Mouse (Mus musculus) neural tube, embryonic 14.5 days (tissue): ENCODE measurements at regions not wholly inside any gene's neighbourhood (a gene's known extent, or its start where the extent isn't known, plus 50 kb on each side); places are given as distances from the start of the nearest gene placed in this dataset.
A peak's percentile ranks its signal among the peaks of the same experiment; 100 is the strongest.

ENCODE experiments used
- ATAC-seq: fragments of 200-750 bp; cut with Nextera tagmentation; 2 replicates; pipeline ENCODE4 v1.8.0; 2017; ENCODE audit warnings: low read depth, mild to moderate bottlenecking, moderate TSS enrichment, moderate library complexity
- H3K27ac ChIP-seq: fragments of 300-500 bp; sonication (generic); 2 replicates; pipeline ENCODE4 v1.5.1; 2014; ENCODE audit warnings: low read depth, mild to moderate bottlenecking, control low read depth, low read length, moderate library complexity, mixed read lengths
- H3K27me3 ChIP-seq: fragments of 300-500 bp; sonication (generic); 2 replicates; pipeline ENCODE4 v1.6.1; 2014; ENCODE audit warnings: low read length; ENCODE audit not compliant: control insufficient read depth, insufficient read depth
- H3K36me3 ChIP-seq: fragments of 300-500 bp; sonication (generic); 2 replicates; pipeline ENCODE4 v1.6.1; 2014; ENCODE audit warnings: low read length, mixed read lengths; ENCODE audit not compliant: control insufficient read depth, insufficient read depth
- H3K4me1 ChIP-seq: fragments of 300-500 bp; sonication (generic); 2 replicates; pipeline ENCODE4 v1.6.1; 2014; ENCODE audit warnings: low read length; ENCODE audit not compliant: control insufficient read depth, insufficient read depth
- H3K4me2 ChIP-seq: fragments of 300-500 bp; sonication (generic); 2 replicates; pipeline ENCODE4 v1.6.1; 2014; ENCODE audit warnings: mild to moderate bottlenecking, low read depth, low read length, control low read depth
- H3K4me3 ChIP-seq: fragments of 300-500 bp; sonication (generic); 2 replicates; pipeline ENCODE4 v1.5.1; 2014; ENCODE audit warnings: low read depth, low read length, control low read depth, mixed read lengths
- H3K9ac ChIP-seq: fragments of 300-500 bp; sonication (generic); replicated peaks from 2 replicates; pipeline ENCODE4 v1.6.1; 2014; ENCODE audit warnings: low read depth, mild to moderate bottlenecking, control low read depth, low read length, mixed read lengths
- H3K9me3 ChIP-seq: fragments of 300-500 bp; sonication (generic); 2 replicates; pipeline ENCODE4 v1.6.1; 2016; ENCODE audit warnings: low read length; ENCODE audit not compliant: control insufficient read depth
- WGBS: fragments of 180-500 bp; shearing (Covaris S2); extraction: QIAGEN DNeasy Blood & Tissue Kit; methylation state at CpG from one replicate; pipeline ENCODE4 v1.1.7; 2014; 5-methylcytosine and 5-hydroxymethylcytosine counted together

DNA sequence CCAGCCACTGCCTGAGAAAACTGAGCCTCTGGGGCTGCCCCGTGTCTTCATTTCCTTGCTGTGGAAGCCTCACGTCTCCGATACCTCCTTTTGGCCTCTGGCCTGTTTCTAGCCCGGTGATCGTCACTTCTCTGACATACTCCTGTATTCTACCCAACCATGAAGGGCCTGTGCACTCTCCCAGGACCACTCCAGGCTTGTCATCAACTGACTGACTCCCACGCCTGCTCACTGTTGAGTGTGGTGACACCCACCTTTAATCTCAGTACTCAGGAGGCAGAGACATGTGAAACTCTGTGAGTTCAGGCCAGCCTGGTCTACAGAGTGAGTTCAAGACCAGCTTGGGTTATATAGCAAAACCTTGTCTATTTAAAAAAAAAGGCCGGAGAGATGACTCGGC lies 132.1 kb upstream of the Shb start:
- WGBS: 88% methylated on average over 8 of the region's 8 CpGs
- Histone ChIP-seq H3K9ac (no peak overlapping the region), H3K4me2 (no peak overlapping the region), H3K4me3 (no peak overlapping the region), H3K27me3 (no peaks in the 10 kb centered on the region), H3K36me3 (no peaks in the 10 kb centered on the region), H3K4me1 (no peaks in the 10 kb centered on the region), H3K27ac (no peak overlapping the region), H3K9me3 (no peaks in the 10 kb centered on the region)
- ATAC-seq: no peak

- Histone ChIP-seq H3K27ac (no peak overlapping the region), H3K4me3 (no peak overlapping the region), H3K9ac (no peak overlapping the region), H3K4me2 (no peak overlapping the region), H3K4me1 (peaks cover 6% of the 10 kb centered on the region; the same call in 1 of the 2 replicates), H3K27me3 (no peaks in the 10 kb centered on the region), H3K36me3 (no peaks in the 10 kb centered on the region), H3K9me3 (no peaks in the 10 kb centered on the region)
- WGBS: 34% methylated on average over 5 of the region's 5 CpGs
- no peak for ATAC-seq
These were observed 125.2 kb upstream of the Shb start for GRCm38 (mm10) chr4:45657350-45657978.

GRCm38 (mm10) chr4:45655780-45656179 lies 123.5 kb upstream of the Shb start:
- H3K9me3 ChIP-seq: no peaks in the 10 kb centered on the region
- H3K27me3 ChIP-seq: no peaks in the 10 kb centered on the region
- peaks cover 6% of the 10 kb centered on the region; the same call in 1 of the 2 replicates for H3K4me1 ChIP-seq
- no peaks in the 10 kb centered on the region for H3K36me3 ChIP-seq
- whole genome bisulfite sequencing: 71% methylated on average over 5 of the region's 5 CpGs
- H3K4me3 ChIP-seq: no peak overlapping the region
- no peak overlapping the region for H3K4me2 ChIP-seq
- no peak overlapping the region for H3K27ac ChIP-seq
- H3K9ac ChIP-seq: no peak overlapping the region
- ATAC-seq: no peak

DNA sequence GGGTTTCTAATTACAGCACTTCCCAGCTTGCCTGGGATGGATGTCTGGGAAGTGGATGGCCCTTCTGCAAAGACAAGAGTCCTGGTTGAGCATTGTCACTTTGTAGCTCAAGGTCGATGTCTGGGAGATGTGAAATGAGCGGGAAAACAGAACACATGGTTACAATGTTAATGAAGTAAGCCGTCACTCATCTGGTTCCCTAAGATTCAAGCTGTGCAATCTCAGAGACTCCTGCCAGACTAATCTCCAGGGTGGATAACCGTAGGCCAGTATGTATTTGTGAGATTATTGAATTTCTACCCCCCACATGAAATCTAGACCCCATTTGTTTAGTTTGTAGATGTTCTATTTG lies 122.5 kb upstream of the Shb start:
- Histone ChIP-seq H3K27ac (no peak overlapping the region), H3K4me3 (no peak overlapping the region), H3K27me3 (no peaks in the 10 kb centered on the region), H3K4me1 (peaks cover 6% of the 10 kb centered on the region; the same call in 1 of the 2 replicates), H3K36me3 (no peaks in the 10 kb centered on the region), H3K9me3 (no peaks in the 10 kb centered on the region), H3K9ac (no peak overlapping the region), H3K4me2 (peak overlapping the region; percentile 1; the same call in 1 of the 2 replicates)
- 8% methylated on average over 4 of the region's 4 CpGs for WGBS
- ATAC-seq: no peak

- 3% methylated on average over 14 of the region's 14 CpGs for WGBS
- no peak overlapping the region for H3K9ac ChIP-seq
- ATAC-seq: no peak
These were observed 121.9 kb upstream of the Shb start for GRCm38 (mm10) chr4:45654019-45654803.

DNA sequence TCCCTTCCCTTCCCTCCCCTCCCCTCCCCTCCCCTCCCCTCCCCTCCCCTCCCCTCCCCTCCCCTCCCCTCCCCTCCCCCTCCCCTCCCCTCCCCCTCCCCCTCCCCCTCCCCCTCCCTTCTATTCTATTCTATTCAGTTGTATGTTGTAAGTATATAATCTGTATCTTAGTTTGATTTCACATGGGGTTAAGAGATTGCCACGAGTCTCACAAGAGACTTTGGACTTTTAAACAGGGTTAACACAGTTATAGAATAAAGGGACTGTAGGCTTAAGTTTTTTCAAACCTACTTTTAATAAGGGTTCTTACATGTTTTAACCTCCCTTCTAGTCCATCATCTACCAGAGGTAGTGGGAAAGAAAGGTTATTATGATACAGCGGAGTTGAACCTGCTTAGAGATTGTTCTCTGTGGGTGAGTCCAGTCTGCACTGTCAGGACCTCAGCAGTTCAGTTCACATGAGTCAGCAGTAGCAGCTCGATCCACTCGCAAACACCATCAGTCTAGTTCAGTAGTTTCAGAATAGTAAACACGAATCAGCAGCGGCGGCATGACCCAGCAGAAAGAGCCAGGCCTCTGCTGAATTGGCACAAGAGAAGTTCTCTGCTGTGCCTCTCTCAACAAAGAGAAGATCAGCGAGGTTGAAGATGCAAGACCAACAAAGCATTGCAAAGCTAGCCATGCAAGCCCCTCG lies 116.8 kb upstream of the Shb start:
- Histone ChIP-seq H3K4me2 (no peak overlapping the region), H3K9me3 (no peaks in the 10 kb centered on the region), H3K36me3 (no peaks in the 10 kb centered on the region), H3K4me1 (no peaks in the 10 kb centered on the region), H3K27me3 (no peaks in the 10 kb centered on the region), H3K4me3 (no peak overlapping the region), H3K27ac (no peak overlapping the region), H3K9ac (no peak overlapping the region)
- ATAC-seq: no peak
- WGBS: 94% methylated on average over 9 of the region's 9 CpGs

More at GRCm38 (mm10) chr4:45654019-45654803, 121.9 kb upstream of the Shb start:
- Histone ChIP-seq H3K27me3 (no peaks in the 10 kb centered on the region), H3K9me3 (no peaks in the 10 kb centered on the region), H3K27ac (no peak overlapping the region), H3K4me2 (peak overlapping the region; percentile 1; the same call in 1 of the 2 replicates), H3K4me1 (peaks cover 6% of the 10 kb centered on the region; the same call in 1 of the 2 replicates), H3K36me3 (no peaks in the 10 kb centered on the region), H3K4me3 (no peak overlapping the region)

- Histone ChIP-seq H3K36me3 (no peaks in the 10 kb centered on the region), H3K4me2 (no peak overlapping the region), H3K4me1 (no peaks in the 10 kb centered on the region), H3K9ac (no peak overlapping the region), H3K27me3 (no peaks in the 10 kb centered on the region), H3K9me3 (no peaks in the 10 kb centered on the region), H3K27ac (no peak overlapping the region), H3K4me3 (no peak overlapping the region)
- no peak for ATAC-seq
- 54% methylated on average over 3 of the region's 3 CpGs for WGBS
These were observed 115.2 kb upstream of the Shb start for GRCm38 (mm10) chr4:45647514-45647913.

DNA sequence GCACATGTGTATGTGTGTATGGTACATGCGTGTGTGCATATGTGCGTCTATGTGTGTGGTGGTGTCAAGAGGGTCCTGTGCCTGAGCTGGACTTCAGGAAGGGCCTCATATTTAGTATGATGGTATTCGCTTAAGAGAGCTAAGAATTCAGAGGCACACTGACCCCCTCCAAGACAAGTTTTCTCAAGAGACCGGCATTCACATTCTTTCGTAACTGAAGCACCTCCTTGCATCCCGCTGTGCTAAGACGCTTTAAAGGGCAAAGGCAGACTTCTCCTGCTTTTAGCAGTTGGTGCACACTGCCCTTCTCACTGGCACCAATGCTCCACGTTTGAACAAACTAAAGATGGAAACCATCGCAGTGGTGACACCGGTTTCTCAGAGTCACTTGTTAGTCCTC lies 110.3 kb upstream of the Shb start:
- no peak overlapping the region for H3K4me3 ChIP-seq
- H3K27me3 ChIP-seq: no peaks in the 10 kb centered on the region
- no peak for ATAC-seq
- 84% methylated on average over 10 of the region's 10 CpGs for WGBS
- H3K4me1 ChIP-seq: no peaks in the 10 kb centered on the region; the same call in 1 of the 2 replicates
- no peak overlapping the region for H3K4me2 ChIP-seq
- H3K9me3 ChIP-seq: no peaks in the 10 kb centered on the region
- no peaks in the 10 kb centered on the region for H3K36me3 ChIP-seq
- H3K9ac ChIP-seq: no peak overlapping the region
- no peak overlapping the region for H3K27ac ChIP-seq

DNA sequence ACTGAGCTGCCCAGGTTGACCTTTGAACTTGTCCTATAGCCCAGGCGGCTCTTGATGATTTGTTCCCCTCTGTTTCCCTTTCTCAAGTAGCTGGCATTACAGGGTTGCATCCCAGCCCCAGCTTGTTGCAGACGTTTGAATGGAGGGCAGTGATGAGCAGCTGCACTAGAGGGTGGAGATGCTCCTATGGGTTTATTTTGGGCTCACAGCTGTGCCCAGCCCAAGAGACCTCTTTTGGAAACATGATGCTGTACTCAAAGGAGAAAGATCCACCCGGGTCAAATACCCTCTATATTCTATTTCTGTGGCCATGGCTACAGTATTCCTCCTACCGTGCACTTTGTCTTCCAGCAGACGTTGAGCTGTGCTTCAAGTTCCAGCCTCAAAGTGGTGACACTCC lies 109.0 kb upstream of the Shb start:
- 54% methylated on average over 5 of the region's 5 CpGs for WGBS
- no peak overlapping the region for H3K27ac ChIP-seq

More for the DNA sequence above, 109.0 kb upstream of the Shb start:
- Histone ChIP-seq H3K27me3 (no peaks in the 10 kb centered on the region), H3K4me1 (no peaks in the 10 kb centered on the region; the same call in 1 of the 2 replicates), H3K9ac (no peak overlapping the region), H3K4me2 (no peak overlapping the region), H3K36me3 (no peaks in the 10 kb centered on the region), H3K4me3 (no peak overlapping the region), H3K9me3 (no peaks in the 10 kb centered on the region; the same call in 1 of the 2 replicates)
- ATAC-seq: no peak
